Mouse (Mus musculus) liver, embryonic 16.5 days (tissue): ENCODE results near the gene Camk2n1. TPM values are rescaled to one million over a fixed set of nuclear protein-coding genes. Genes with fewer than 3 reads are reported as not detected.

Experiments
- ATAC-seq: fragments of 200-750 bp; cut with Nextera tagmentation; 2 replicates; pipeline ENCODE4 v1.8.0; 2017; ENCODE audit warnings: low read depth, mild to moderate bottlenecking, moderate number of reproducible peaks, moderate library complexity
- H3K27ac ChIP-seq: fragments of 300-500 bp; sonication (generic); 2 replicates; pipeline ENCODE4 v1.5.1; 2014; ENCODE audit warnings: mild to moderate bottlenecking, low read length
- H3K27me3 ChIP-seq: fragments of 300-500 bp; sonication (generic); 2 replicates; pipeline ENCODE4 v1.6.1; 2014; ENCODE audit warnings: low read depth, low read length, mixed read lengths; ENCODE audit not compliant: control insufficient read depth, insufficient read depth
- H3K36me3 ChIP-seq: fragments of 300-500 bp; sonication (generic); 2 replicates; pipeline ENCODE4 v1.6.1; 2014; ENCODE audit warnings: mild to moderate bottlenecking; ENCODE audit not compliant: control insufficient read depth, insufficient read depth
- H3K4me1 ChIP-seq: fragments of 300-500 bp; sonication (generic); 2 replicates; pipeline ENCODE4 v1.6.1; 2014; ENCODE audit warnings: low read depth, low read length, mixed read lengths; ENCODE audit not compliant: control insufficient read depth
- H3K4me2 ChIP-seq: fragments of 300-500 bp; sonication (generic); 2 replicates; pipeline ENCODE4 v1.6.1; 2014; ENCODE audit warnings: low read depth, low read length, mixed read lengths
- H3K4me3 ChIP-seq: fragments of 300-500 bp; sonication (generic); 2 replicates; pipeline ENCODE4 v1.5.1; 2014; ENCODE audit warnings: low read depth, mild to moderate bottlenecking, low read length
- H3K9ac ChIP-seq: fragments of 300-500 bp; sonication (generic); 2 replicates; pipeline ENCODE4 v1.6.1; 2014; ENCODE audit warnings: low read depth, low read length
- H3K9me3 ChIP-seq: fragments of 300-500 bp; sonication (generic); replicated peaks from 2 replicates; pipeline ENCODE4 v1.6.1; 2016; ENCODE audit warnings: low read length; ENCODE audit not compliant: control insufficient read depth
- WGBS: fragments of 180-500 bp; shearing (Covaris S2); extraction: QIAGEN DNeasy Blood & Tissue Kit; methylation state at CpG from one replicate; pipeline ENCODE4 v1.1.7; 2014; ENCODE audit not compliant: insufficient replicate concordance; 5-methylcytosine and 5-hydroxymethylcytosine counted together
- polyA plus RNA-seq: library from polyadenylated mRNA; unstranded; fragments of >200 nt; fragmentation: Nextera tagmentation; extraction: Ambion mirVana; gene quantifications from 2 replicates; pipeline ENCODE4 v1.2.1, GENCODE M21; 2015

Gene Camk2n1
- polyA plus RNA-seq, 1 experiment from 2014 or later = 1.6 TPM

GRCm38 (mm10) chr4:138459775-138460174, 5.7 kb downstream of the Camk2n1 start:
- WGBS = 54% methylated on average over 6 of the region's 6 CpGs
- Histone ChIP-seq H3K9me3 (no peaks in the 10 kb centered on the region), H3K27me3 (peaks cover 43% of the 10 kb centered on the region), H3K4me2 (peak overlapping the region; percentile 33), H3K36me3 (no peaks in the 10 kb centered on the region), H3K4me1 (peaks cover 6% of the 10 kb centered on the region), H3K9ac (no peak overlapping the region), H3K27ac (peak overlapping the region; percentile 56; the same call in 1 of the 2 replicates), H3K4me3 (peak overlapping the region; percentile 19; the same call in 1 of the 2 replicates)
- ATAC-seq = peak; percentile 57

GRCm38 (mm10) chr4:138460910-138461309, 6.8 kb downstream of the Camk2n1 start:
- no peak overlapping the region for H3K4me3 ChIP-seq
- ATAC-seq = no peak
- no peaks in the 10 kb centered on the region for H3K9me3 ChIP-seq
- no peak overlapping the region for H3K4me2 ChIP-seq
- 15% methylated on average over 9 of the region's 9 CpGs for WGBS
- no peak overlapping the region for H3K9ac ChIP-seq
- H3K27me3 ChIP-seq = peaks cover 41% of the 10 kb centered on the region
- H3K36me3 ChIP-seq = no peaks in the 10 kb centered on the region
- peak overlapping the region; percentile 48 for H3K27ac ChIP-seq
- H3K4me1 ChIP-seq = peaks cover 6% of the 10 kb centered on the region

- Histone ChIP-seq H3K4me1 (peaks cover 6% of the 10 kb centered on the region), H3K9me3 (no peaks in the 10 kb centered on the region), H3K36me3 (no peaks in the 10 kb centered on the region), H3K9ac (no peak overlapping the region), H3K27me3 (peaks cover 37% of the 10 kb centered on the region), H3K4me2 (no peak overlapping the region), H3K4me3 (no peak overlapping the region), H3K27ac (no peak overlapping the region)
- no peak for ATAC-seq
- WGBS = 66% methylated on average over 5 of the region's 5 CpGs
These were observed 7.4 kb downstream of the Camk2n1 start for GRCm38 (mm10) chr4:138461471-138461870.

GRCm38 (mm10) chr4:138462971-138463831, 9.1 kb downstream of the Camk2n1 start:
- Histone ChIP-seq H3K36me3 (no peaks in the 10 kb centered on the region), H3K4me1 (peaks cover 6% of the 10 kb centered on the region), H3K4me3 (no peak overlapping the region), H3K9me3 (no peaks in the 10 kb centered on the region), H3K4me2 (peak overlapping the region; percentile 1), H3K27ac (peak overlapping the region; percentile 69), H3K9ac (no peak overlapping the region), H3K27me3 (peaks cover 26% of the 10 kb centered on the region)
- 0 out of 2 replicates have a peak, but pooled peaks have one; percentile 22 for ATAC-seq
- 3% methylated on average over 11 of the region's 11 CpGs for WGBS

GRCm38 (mm10) chr4:138463832-138464487, 9.8 kb downstream of the Camk2n1 start:
- Histone ChIP-seq H3K4me1 (peaks cover 6% of the 10 kb centered on the region), H3K36me3 (no peaks in the 10 kb centered on the region), H3K4me2 (peak overlapping the region; percentile 28), H3K4me3 (no peak overlapping the region), H3K27me3 (peaks cover 26% of the 10 kb centered on the region), H3K27ac (peak overlapping the region; percentile 69), H3K9ac (no peak overlapping the region), H3K9me3 (no peaks in the 10 kb centered on the region)
- 2% methylated on average over 11 of the region's 11 CpGs for WGBS
- peak; percentile 74 for ATAC-seq

- Histone ChIP-seq H3K27ac (no peak overlapping the region), H3K36me3 (no peaks in the 10 kb centered on the region), H3K27me3 (peaks cover 26% of the 10 kb centered on the region), H3K4me3 (peak overlapping the region; percentile 30; the same call in 1 of the 2 replicates), H3K4me1 (peaks cover 6% of the 10 kb centered on the region), H3K4me2 (peak overlapping the region; percentile 28), H3K9ac (no peak overlapping the region), H3K9me3 (no peaks in the 10 kb centered on the region)
- WGBS = 1% methylated on average over 19 of the region's 22 CpGs
- ATAC-seq = peak; percentile 73
These were observed 10.7 kb downstream of the Camk2n1 start for GRCm38 (mm10) chr4:138464667-138465353.

GRCm38 (mm10) chr4:138465446-138465845, 11.3 kb downstream of the Camk2n1 start:
- no peak overlapping the region for H3K4me3 ChIP-seq

GRCm38 (mm10) chr4:138466690-138467089, 12.6 kb downstream of the Camk2n1 start:
- peaks cover 6% of the 10 kb centered on the region for H3K4me1 ChIP-seq
- ATAC-seq = no peak
- H3K4me3 ChIP-seq = no peak overlapping the region
- 48% methylated on average over 6 of the region's 6 CpGs for WGBS
- H3K27ac ChIP-seq = no peak overlapping the region
- no peak overlapping the region for H3K9ac ChIP-seq
- no peak overlapping the region for H3K4me2 ChIP-seq
- H3K27me3 ChIP-seq = peaks cover 26% of the 10 kb centered on the region
- no peaks in the 10 kb centered on the region for H3K36me3 ChIP-seq
- H3K9me3 ChIP-seq = no peaks in the 10 kb centered on the region

More at GRCm38 (mm10) chr4:138465446-138465845, 11.3 kb downstream of the Camk2n1 start:
- Histone ChIP-seq H3K4me2 (no peak overlapping the region), H3K9ac (no peak overlapping the region), H3K27me3 (peaks cover 26% of the 10 kb centered on the region), H3K27ac (no peak overlapping the region), H3K36me3 (no peaks in the 10 kb centered on the region), H3K9me3 (no peaks in the 10 kb centered on the region), H3K4me1 (peaks cover 6% of the 10 kb centered on the region)
- WGBS = 27% methylated on average over 8 of the region's 8 CpGs
- ATAC-seq = no peak
